Comparison of ENCODE assay signal across 8 mouse cellular contexts in genomic region chr12:76710351-76711100, GRCm38 (mm10). TPM values are rescaled to one million over a fixed set of nuclear protein-coding genes. Genes with fewer than 3 reads are reported as not detected.
DNase-seq lines count a peak whose midpoint lies in the region; ATAC-seq and TF ChIP-seq lines count a peak whose summit lies in the region.

Sptb (minus strand) TSS chr12:76710547.

- peaks cover 12% of the 10 kb centered on the region; the same call in 1 of the 2 replicates for H3K27me3 ChIP-seq in ES-Bruce4 (ENCODE audit: control insufficient read depth, insufficient read depth, low read length, poor library complexity, severe bottlenecking)
- H3K27me3 ChIP-seq in erythroblast, embryonic 14.5 days (ENCODE audit: control insufficient read depth): peaks cover 53% of the 10 kb centered on the region
- H3K27me3 ChIP-seq in heart, embryonic 12.5 days (replicated peaks): peaks cover 27% of the 10 kb centered on the region
- H3K27me3 ChIP-seq in kidney, embryonic 15.5 days: peaks cover 76% of the 10 kb centered on the region
- peaks cover 22% of the 10 kb centered on the region for H3K27me3 ChIP-seq in liver, embryonic 11.5 days (replicated peaks; ENCODE audit: control insufficient read depth, insufficient read depth, low read length)
- peaks cover 5% of the 10 kb centered on the region; the same call in 1 of the 2 replicates for H3K27me3 ChIP-seq in midbrain, postnatal 0 days (ENCODE audit: insufficient read depth, low read length)

- H3K4me2 ChIP-seq in heart, embryonic 12.5 days: peak within 1 kb of the TSS; percentile 92
- H3K4me2 ChIP-seq in kidney, embryonic 15.5 days: peak within 1 kb of the TSS; percentile 100
- peak within 1 kb of the TSS; percentile 98 for H3K4me2 ChIP-seq in liver, embryonic 11.5 days
- peak within 1 kb of the TSS; percentile 94 for H3K4me2 ChIP-seq in midbrain, postnatal 0 days (ENCODE audit: low read depth, low read length, poor library complexity, severe bottlenecking)

- under 1% methylated on average over 40 of the region's 40 CpGs for WGBS in heart, embryonic 12.5 days
- 0% methylated on average over 40 of the region's 40 CpGs for WGBS in kidney, embryonic 15.5 days
- WGBS in liver, embryonic 11.5 days: 1% methylated on average over 40 of the region's 40 CpGs
- WGBS in midbrain, postnatal 0 days: 1% methylated on average over 40 of the region's 40 CpGs

- H3K4me1 ChIP-seq in ES-Bruce4 (ENCODE audit: control insufficient read depth, insufficient read depth, low read length): no peaks in the 10 kb centered on the region
- peaks cover 62% of the 10 kb centered on the region for H3K4me1 ChIP-seq in erythroblast, embryonic 14.5 days (ENCODE audit: control insufficient read depth)
- H3K4me1 ChIP-seq in heart, embryonic 12.5 days (replicated peaks): peaks cover 11% of the 10 kb centered on the region
- H3K4me1 ChIP-seq in kidney, embryonic 15.5 days: peaks cover 27% of the 10 kb centered on the region
- peaks cover 27% of the 10 kb centered on the region for H3K4me1 ChIP-seq in liver, embryonic 11.5 days (replicated peaks; ENCODE audit: control insufficient read depth, insufficient read depth, low read length)
- H3K4me1 ChIP-seq in midbrain, postnatal 0 days (ENCODE audit: insufficient read depth, low read length): peaks cover 12% of the 10 kb centered on the region; the same call in 1 of the 2 replicates

- H3K36me3 ChIP-seq in ES-Bruce4 (ENCODE audit: control insufficient read depth, insufficient read depth, low read length, poor library complexity, severe bottlenecking): no peaks in the 10 kb centered on the region
- H3K36me3 ChIP-seq in erythroblast, embryonic 14.5 days (ENCODE audit: control insufficient read depth): peaks cover 40% of the 10 kb centered on the region
- H3K36me3 ChIP-seq in heart, embryonic 12.5 days: no peaks in the 10 kb centered on the region
- H3K36me3 ChIP-seq in kidney, embryonic 15.5 days: no peaks in the 10 kb centered on the region
- no peaks in the 10 kb centered on the region for H3K36me3 ChIP-seq in liver, embryonic 11.5 days (ENCODE audit: control insufficient read depth, insufficient read depth, low read length)
- H3K36me3 ChIP-seq in midbrain, postnatal 0 days (ENCODE audit: insufficient read depth, low read length): no peaks in the 10 kb centered on the region

- peak within 1 kb of the TSS; percentile 93 for H3K4me3 ChIP-seq in ES-Bruce4 (ENCODE audit: low read depth, low read length)
- peak within 1 kb of the TSS; percentile 93 for H3K4me3 ChIP-seq in erythroblast, embryonic 14.5 days (replicated peaks)
- peak within 1 kb of the TSS; percentile 74 for H3K4me3 ChIP-seq in heart, embryonic 12.5 days
- peak within 1 kb of the TSS; percentile 69 for H3K4me3 ChIP-seq in kidney, embryonic 15.5 days (replicated peaks)
- peak within 1 kb of the TSS; percentile 85 for H3K4me3 ChIP-seq in liver, embryonic 11.5 days (ENCODE audit: low read depth, low read length)
- H3K4me3 ChIP-seq in midbrain, postnatal 0 days (ENCODE audit: low read depth, low read length): peak within 1 kb of the TSS; percentile 70

- no peak for TF ChIP-seq CTCF in ES-Bruce4 (IDR thresholded peaks at IDR 0.05; ENCODE audit: low read depth, low read length)
- TF ChIP-seq CTCF in midbrain, postnatal 0 days (IDR thresholded peaks at IDR 0.05): 0 out of 2 replicates have a peak, but pooled peaks have one; percentile 8

- ATAC-seq in heart, embryonic 12.5 days (ENCODE audit: insufficient number of reproducible peaks, low FRiP score): peak; percentile 72
- peak; percentile 73 for ATAC-seq in kidney, embryonic 15.5 days (replicated peaks; ENCODE audit: low FRiP score)
- ATAC-seq in liver, embryonic 11.5 days (replicated peaks; ENCODE audit: low FRiP score): peak; percentile 70
- peak; percentile 89 for ATAC-seq in midbrain, postnatal 0 days (ENCODE audit: low FRiP score)

- peak; percentile 14 for DNase-seq in brain, embryonic 18.5 days (ENCODE audit: low read depth, low spot score)
- DNase-seq in liver, embryonic 11.5 days (ENCODE audit: low spot score): no peak
- peak; percentile 85 for DNase-seq in midbrain, postnatal 0 days (ENCODE audit: low spot score)
- DNase-seq in spleen, postnatal 4 days (ENCODE audit: low spot score in 2 of 2): peak; percentile 59 to 82

- H3K9me3 ChIP-seq in ES-Bruce4 (replicated peaks; ENCODE audit: control insufficient read depth, insufficient read depth, low read length, poor library complexity, severe bottlenecking): no peaks in the 10 kb centered on the region
- no peaks in the 10 kb centered on the region for H3K9me3 ChIP-seq in erythroblast, embryonic 14.5 days (ENCODE audit: control insufficient read depth, low read length)
- no peaks in the 10 kb centered on the region for H3K9me3 ChIP-seq in heart, embryonic 12.5 days (replicated peaks)
- no peaks in the 10 kb centered on the region for H3K9me3 ChIP-seq in kidney, embryonic 15.5 days (replicated peaks)
- H3K9me3 ChIP-seq in liver, embryonic 11.5 days (ENCODE audit: control insufficient read depth, low read length): no peaks in the 10 kb centered on the region
- H3K9me3 ChIP-seq in midbrain, postnatal 0 days (ENCODE audit: low read length): no peaks in the 10 kb centered on the region

- no peak for TF ChIP-seq POLR2A in ES-Bruce4 (IDR thresholded peaks at IDR 0.05; ENCODE audit: insufficient read depth, low read length)

- peak within 1 kb of the TSS; percentile 72 for H3K9ac ChIP-seq in ES-Bruce4 (ENCODE audit: low read depth, poor library complexity, severe bottlenecking)
- peak within 1 kb of the TSS; percentile 82 for H3K9ac ChIP-seq in heart, embryonic 12.5 days
- H3K9ac ChIP-seq in kidney, embryonic 15.5 days: peak within 1 kb of the TSS; percentile 60
- peak within 1 kb of the TSS; percentile 92 for H3K9ac ChIP-seq in liver, embryonic 11.5 days (ENCODE audit: low read depth, low read length)
- H3K9ac ChIP-seq in midbrain, postnatal 0 days (replicated peaks; ENCODE audit: low read length, poor library complexity, severe bottlenecking): peak within 1 kb of the TSS; percentile 78

- TF ChIP-seq EP300 in ES-Bruce4 (IDR thresholded peaks at IDR 0.05; ENCODE audit: insufficient read depth, low read depth, low read length): 0 out of 2 replicates have a peak, but pooled peaks have one; percentile 33

- H3K27ac ChIP-seq in ES-Bruce4 (ENCODE audit: insufficient read depth, low read length): peak within 1 kb of the TSS; percentile 16; the same call in 1 of the 2 replicates
- H3K27ac ChIP-seq in heart, embryonic 12.5 days (ENCODE audit: poor library complexity, severe bottlenecking): peak within 1 kb of the TSS; percentile 67
- H3K27ac ChIP-seq in kidney, embryonic 15.5 days: 0 out of 2 replicates have a peak within 1 kb of the TSS, but pooled peaks have one; percentile 18
- H3K27ac ChIP-seq in liver, embryonic 11.5 days (ENCODE audit: low read depth, low read length): peak within 1 kb of the TSS; percentile 91
- H3K27ac ChIP-seq in midbrain, postnatal 0 days (ENCODE audit: low read depth, low read length): peak within 1 kb of the TSS; percentile 71

RNA-seq across cellular contexts. Expression of gene Sptb, which starts in this region (rescaled TPM):
- polyA plus RNA-seq in ES-Bruce4 (2011; ENCODE audit: insufficient read depth, insufficient read length, low read depth, missing spikeins): 4.6 and 4.7 TPM in 2 replicates
- polyA plus RNA-seq in erythroblast, embryonic 14.5 days (2012): 192 and 204 TPM in 2 replicates
- 13.4 and 13.5 TPM in 2 replicates for polyA plus RNA-seq in heart, embryonic 12.5 days (2016; fragmentation: Nextera tagmentation; extraction: Ambion mirVana)
- 1.1 and 2.1 TPM in 2 replicates for polyA plus RNA-seq in kidney, embryonic 15.5 days (2015; fragmentation: Nextera tagmentation; extraction: Ambion mirVana)
- polyA plus RNA-seq in liver, embryonic 11.5 days (2014; fragmentation: Nextera tagmentation; extraction: Ambion mirVana): 53.4 and 61.2 TPM in 2 replicates
- 31.1 and 32.8 TPM in 2 replicates for total RNA-seq in midbrain, postnatal 0 days (2014; rRNA removed)
- 4.3 and 4.8 TPM in 2 replicates for polyA plus RNA-seq in midbrain, postnatal 0 days (2015; fragmentation: Nextera tagmentation; extraction: Ambion mirVana)

Comparison
In these comparisons a context has a peak if more than half of its experiments do, and no peak if none do; other contexts are left out.
1. H3K27ac ChIP-seq: peak in every context shown above with its lines; median percentile 91 in liver, embryonic 11.5 days; 71 in midbrain, postnatal 0 days; 67 in heart, embryonic 12.5 days; 18 in kidney, embryonic 15.5 days; 16 in ES-Bruce4.